Mouse (Mus musculus) CH12.LX (cell line): ENCODE measurements around the gene Kif21b. TPM values are rescaled to one million over a fixed set of nuclear protein-coding genes. Genes with fewer than 3 reads are reported as not detected.

Source experiments
- DNase-seq: peaks from one replicate; pipeline ENCODE4 v3.0.0-alpha.2; 2013; ENCODE audit errors: extremely low read depth
- H3K27ac ChIP-seq: 2 replicates; pipeline ENCODE4 v1.5.1; 2012; ENCODE audit warnings: low read depth, mild to moderate bottlenecking, control low read depth, moderate library complexity; ENCODE audit not compliant: insufficient read depth
- H3K27me3 ChIP-seq: replicated peaks from 2 replicates; pipeline ENCODE3; 2012; ENCODE audit warnings: inconsistent platforms
- H3K36me3 ChIP-seq, 2 experiments: replicated peaks in 1 of 2; 2 replicates each; pipeline versions ENCODE3 to v1.6.1; 2012; ENCODE audit warnings: inconsistent platforms in 1 of 2, low read length in 1 of 2, mild to moderate bottlenecking in 1 of 2, mixed read lengths in 1 of 2, moderate library complexity in 1 of 2; ENCODE audit not compliant: control insufficient read depth in 1 of 2, insufficient read depth in 1 of 2
- H3K4me1 ChIP-seq, 2 experiments: 2 replicates each; pipeline ENCODE4 v1.6.1; 2012; ENCODE audit warnings: inconsistent platforms in 1 of 2, moderate library complexity in 1 of 2; ENCODE audit not compliant: insufficient read depth in 2 of 2, control insufficient read depth in 1 of 2
- H3K4me2 ChIP-seq: 2 replicates; pipeline ENCODE4 v1.6.1; 2012; ENCODE audit warnings: low read depth, mild to moderate bottlenecking, control low read depth; ENCODE audit not compliant: poor library complexity, insufficient read depth, severe bottlenecking
- H3K4me3 ChIP-seq, 3 experiments: fragments of 150-350 bp in 1 of 3; sonication (generic) in 1 of 3; replicated peaks in 1 of 3; 2 replicates each; pipeline versions ENCODE3 to v1.5.1; 2011 to 2012; ENCODE audit warnings: low read depth in 2 of 3, low read length in 2 of 3, mild to moderate bottlenecking in 2 of 3, moderate library complexity in 2 of 3, control low read depth in 1 of 3, improper control_type of control experiment in 1 of 3, inconsistent platforms in 1 of 3, mixed read lengths in 1 of 3; ENCODE audit not compliant: poor library complexity in 1 of 3
- H3K79me2 ChIP-seq: replicated peaks from 2 replicates; pipeline ENCODE4 v1.6.1; 2012; ENCODE audit warnings: mild to moderate bottlenecking, moderate library complexity; ENCODE audit not compliant: control insufficient read depth, poor library complexity, insufficient read depth, severe bottlenecking; ENCODE audit errors: extremely low read depth
- H3K9ac ChIP-seq: 2 replicates; pipeline ENCODE4 v1.6.1; 2012; ENCODE audit warnings: low read depth, mild to moderate bottlenecking, control low read depth, moderate library complexity; ENCODE audit not compliant: insufficient read depth
- H3K9me3 ChIP-seq: replicated peaks from 2 replicates; pipeline ENCODE3; 2012; ENCODE audit warnings: low read length, inconsistent platforms, mixed read lengths
- CHD2 ChIP-seq: IDR thresholded peaks from 2 replicates; pipeline ENCODE4 v1.6.1; 2011; ENCODE audit warnings: low read length, improper control_type of control experiment
- CTCF ChIP-seq, 2 experiments: IDR thresholded peaks in 1 of 2; conservative IDR thresholded peaks in 1 of 2; 2 replicates each; pipeline ENCODE4 v1.5.1; 2011 to 2012; ENCODE audit warnings: low read depth in 2 of 2, low read length in 2 of 2, improper control_type of control experiment in 1 of 2, inconsistent platforms in 1 of 2, mild to moderate bottlenecking in 1 of 2, moderate library complexity in 1 of 2
- ELF1 ChIP-seq: IDR thresholded peaks from 2 replicates; pipeline ENCODE4 v1.6.1; 2014; ENCODE audit warnings: low read depth, mild to moderate bottlenecking, inconsistent platforms, low read length, improper control_type of control experiment
- HCFC1 ChIP-seq: IDR thresholded peaks from 2 replicates; pipeline ENCODE4 v1.6.1; 2012; ENCODE audit warnings: low read depth, mild to moderate bottlenecking, inconsistent platforms, low read length, improper control_type of control experiment
- JUN ChIP-seq: IDR thresholded peaks from 2 replicates; pipeline ENCODE4 v1.6.1; 2011; ENCODE audit warnings: low read depth, mild to moderate bottlenecking, low read length, improper control_type of control experiment, moderate library complexity; ENCODE audit not compliant: insufficient read depth
- JUND ChIP-seq: conservative IDR thresholded peaks from 2 replicates; pipeline ENCODE4 v1.6.1; 2011; ENCODE audit warnings: low read depth, low read length, improper control_type of control experiment
- MAFK ChIP-seq: IDR thresholded peaks from 2 replicates; pipeline ENCODE4 v1.6.1; 2011; ENCODE audit warnings: low read length, improper control_type of control experiment; ENCODE audit not compliant: insufficient replicate concordance
- MEF2A ChIP-seq: IDR thresholded peaks from 2 replicates; pipeline ENCODE4 v1.6.1; 2014; ENCODE audit warnings: low read depth, mild to moderate bottlenecking, inconsistent platforms, low read length, improper control_type of control experiment, borderline replicate concordance
- MYC ChIP-seq: IDR thresholded peaks from 2 replicates; pipeline ENCODE4 v1.6.1; 2011; ENCODE audit warnings: low read depth, mild to moderate bottlenecking, improper control_type of control experiment, low read length
- NELFE ChIP-seq: IDR thresholded peaks from 2 replicates; pipeline ENCODE4 v1.6.1; 2011; ENCODE audit warnings: low read depth, low read length, improper control_type of control experiment
- POLR2AphosphoS2 ChIP-seq: IDR thresholded peaks from 2 replicates; pipeline ENCODE4 v1.6.1; 2011; ENCODE audit warnings: low read depth, low read length, improper control_type of control experiment
- RAD21 ChIP-seq: IDR thresholded peaks from 2 replicates; pipeline ENCODE4 v1.6.1; 2011; ENCODE audit warnings: low read depth, mild to moderate bottlenecking, low read length, improper control_type of control experiment, moderate library complexity
- TBP ChIP-seq: conservative IDR thresholded peaks from 2 replicates; pipeline ENCODE4 v1.6.1; 2011; ENCODE audit warnings: low read depth, low read length, improper control_type of control experiment
- TCF12 ChIP-seq: IDR thresholded peaks from 2 replicates; pipeline ENCODE4 v1.6.1; 2014; ENCODE audit warnings: low read depth, mild to moderate bottlenecking, inconsistent platforms, low read length, improper control_type of control experiment
- UBTF ChIP-seq: IDR thresholded peaks from 2 replicates; pipeline ENCODE4 v1.6.1; 2012; ENCODE audit warnings: low read depth, mild to moderate bottlenecking, inconsistent platforms, low read length, improper control_type of control experiment, moderate library complexity
- ZMIZ1 ChIP-seq: IDR thresholded peaks from 2 replicates; pipeline ENCODE4 v1.6.1; 2012; ENCODE audit warnings: low read depth, mild to moderate bottlenecking, inconsistent platforms, low read length, improper control_type of control experiment
- ZNF384 ChIP-seq: IDR thresholded peaks from 2 replicates; pipeline ENCODE4 v1.6.1; 2012; ENCODE audit warnings: low read depth, low read length, improper control_type of control experiment, inconsistent platforms
- dilution Hi-C: fragments of 300-500 bp; cut with MboI; formaldehyde crosslinking; loops from 2 replicates; pipeline ENCODE4 v1.14.3; 2020; ENCODE audit warnings: low sequenced_read_pairs; ENCODE audit not compliant: extremely low pct_unique_long_range_greater_than_20kb, extremely low pct_ligation_motif_present
- in situ Hi-C: fragments of 300-500 bp; cut with MboI; formaldehyde crosslinking; loops from 3 replicates; pipeline ENCODE4 v1.14.3; 2019; ENCODE audit warnings: low sequenced_read_pairs, low pct_ligation_motif_present, low pct_unique_long_range_greater_than_20kb, mixed read lengths
- polyA plus RNA-seq: library from polyadenylated mRNA; unstranded; fragments of >175 nt; gene quantifications from 2 replicates; pipeline ENCODE4 v1.2.1, GENCODE M21; 2012; ENCODE audit warnings: low read depth; ENCODE audit not compliant: insufficient read length
- total RNA-seq, 2 experiments: library from RNA; depleted of rRNA; stranded (reverse); fragments of 300-350 nt in 1 of 2; fragments of >200 nt in 1 of 2; gene quantifications; 2 replicates each; pipeline ENCODE4 v1.2.3; 2012 to 2014

The Kif21b gene
- total and polyA plus RNA-seq, 3 experiments = 7.3 to 32.4 (median 26.2) TPM

DNA sequence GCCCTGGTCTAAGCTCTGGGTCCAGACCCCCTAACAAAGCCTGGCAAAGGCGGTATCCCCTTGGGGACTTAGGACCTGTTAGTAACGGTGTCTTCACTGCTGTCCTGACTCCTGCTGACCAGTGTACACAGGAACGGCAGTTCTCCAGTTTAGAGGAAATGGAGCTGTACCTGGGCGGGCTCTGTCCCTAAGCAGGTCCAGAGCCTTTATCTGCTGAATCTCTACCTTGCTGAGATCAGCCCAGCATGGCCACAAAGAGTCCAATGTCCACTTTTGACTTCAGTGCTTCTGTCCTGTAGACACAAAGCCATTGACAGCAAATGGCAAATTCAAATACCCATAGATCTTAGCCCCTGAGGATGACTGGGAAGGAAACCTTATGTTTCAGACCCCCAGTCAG lies 25.8 kb downstream of the Kif21b start:
- H3K9me3 ChIP-seq = no peaks in the 10 kb centered on the region
- in situ Hi-C loops = no loop called here
- no peak overlapping the region for H3K9ac ChIP-seq
- peaks cover 28 to 37% of the 10 kb centered on the region in 2 experiments for H3K4me1 ChIP-seq
- H3K4me2 ChIP-seq = no peak overlapping the region
- TF ChIP-seq JUND = no peak
- TF ChIP-seq NELFE = no peak
- TF ChIP-seq ZMIZ1 = no peak
- TF ChIP-seq RAD21 = no peak
- no peak for TF ChIP-seq MAFK
- no peak for TF ChIP-seq CHD2
- TF ChIP-seq JUN = no peak
- TF ChIP-seq POLR2AphosphoS2 = no peak
- TF ChIP-seq HCFC1 = no peak
- TF ChIP-seq MEF2A = no peak
- TF ChIP-seq ZNF384 = no peak
- TF ChIP-seq TBP = no peak
- no peak for TF ChIP-seq MYC
- H3K27me3 ChIP-seq = no peaks in the 10 kb centered on the region
- dilution Hi-C loops = no loop called here
- H3K27ac ChIP-seq = no peak overlapping the region
- H3K4me3 ChIP-seq = no peak overlapping the region
- no peaks in the 10 kb centered on the region; the same call in 1 of the 2 replicates for H3K79me2 ChIP-seq
- peaks cover 75 to 85% of the 10 kb centered on the region in 2 experiments for H3K36me3 ChIP-seq
- no peak for DNase-seq

DNA sequence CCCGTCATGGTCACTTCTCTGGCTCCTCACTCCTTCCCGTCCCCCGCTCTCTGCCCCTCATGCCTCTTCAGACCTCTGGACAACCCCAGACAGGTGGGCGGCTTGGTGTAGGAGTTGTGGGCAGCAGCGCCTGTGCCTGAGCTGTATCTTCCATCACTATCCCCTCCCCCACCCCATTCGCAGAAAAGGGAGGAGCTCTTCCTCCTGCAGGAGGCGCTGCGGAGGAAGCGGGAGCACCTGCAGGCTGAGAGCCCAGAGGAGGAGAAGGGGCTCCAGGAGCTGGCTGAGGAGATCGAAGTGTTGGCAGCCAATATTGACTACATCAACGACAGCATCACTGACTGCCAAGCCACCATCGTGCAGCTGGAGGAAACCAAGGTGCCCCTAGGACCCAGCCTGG lies 28.6 kb downstream of the Kif21b start:
- Histone ChIP-seq H3K27ac (peak overlapping the region; percentile 97), H3K79me2 (no peaks in the 10 kb centered on the region; the same call in 1 of the 2 replicates), H3K4me1 (peaks cover 41 to 61% of the 10 kb centered on the region in 2 experiments), H3K4me3 (peak overlapping the region; percentile 2 to 27 (median 17)), H3K9ac (no peak overlapping the region), H3K27me3 (no peaks in the 10 kb centered on the region), H3K9me3 (no peaks in the 10 kb centered on the region), H3K4me2 (no peak overlapping the region), H3K36me3 (peaks cover 74 to 84% of the 10 kb centered on the region in 2 experiments)
- in situ Hi-C loops = loop anchor here (5.0 kb wide), 1 partner anchor 33 kb away; no protein-coding TSS in a partner anchor
- peak; percentile 66 for DNase-seq
- dilution Hi-C loops = no loop called here
- TF ChIP-seq RAD21 = peak; percentile 2; the same call in 1 of the 2 replicates
- TF ChIP-seq CHD2 = peak; percentile 78; the same call in 1 of the 2 replicates
- peak in 1 of 2 experiments; percentile 60; a peak in 2 of 4 replicates for TF ChIP-seq CTCF (conservative IDR thresholded peaks at IDR 0.05 in 1 of 2, IDR thresholded peaks at IDR 0.05 in 1 of 2; ENCODE audit: low read depth in 2 of 2, low read length in 2 of 2)
- TF ChIP-seq UBTF = no peak
- no peak for TF ChIP-seq JUN
- no peak for TF ChIP-seq TBP
- no peak for TF ChIP-seq TCF12
- TF ChIP-seq ELF1 = 0 out of 2 replicates have a peak, but pooled peaks have one; percentile 23
